Mouse (Mus musculus) lung, postnatal 0 days (tissue): ENCODE measurements around the gene Ankzf1. TPM values are rescaled to one million over a fixed set of nuclear protein-coding genes. Genes with fewer than 3 reads are reported as not detected.

Experiments used
- ATAC-seq: fragments of 200-750 bp; cut with Nextera tagmentation; 2 replicates; pipeline ENCODE4 v1.8.0; 2017; ENCODE audit warnings: moderate library complexity
- DNase-seq: peaks from one replicate; pipeline ENCODE4 v3.0.0-alpha.2; 2016; ENCODE audit warnings: low spot score
- H3K27ac ChIP-seq: fragments of 300-500 bp; sonication (generic); 2 replicates; pipeline ENCODE4 v1.5.1; 2014; ENCODE audit warnings: antibody characterized with exemption, mild to moderate bottlenecking, low read length, mixed read lengths
- H3K27me3 ChIP-seq: fragments of 300-500 bp; sonication (generic); replicated peaks from 2 replicates; pipeline ENCODE4 v1.6.1; 2014; ENCODE audit warnings: low read length, mixed read lengths; ENCODE audit not compliant: insufficient read depth
- H3K36me3 ChIP-seq: fragments of 300-500 bp; sonication (generic); 2 replicates; pipeline ENCODE4 v1.6.1; 2014; ENCODE audit warnings: low read length, mixed read lengths; ENCODE audit not compliant: insufficient read depth
- H3K4me1 ChIP-seq: fragments of 300-500 bp; sonication (generic); 2 replicates; pipeline ENCODE4 v1.6.1; 2014; ENCODE audit warnings: antibody characterized with exemption, low read depth, low read length, mixed read lengths; ENCODE audit not compliant: insufficient read depth
- H3K4me2 ChIP-seq: fragments of 300-500 bp; sonication (generic); replicated peaks from 2 replicates; pipeline ENCODE4 v1.6.1; 2014; ENCODE audit warnings: low read depth, mild to moderate bottlenecking, low read length, moderate library complexity, mixed read lengths
- H3K4me3 ChIP-seq: fragments of 300-500 bp; sonication (generic); 2 replicates; pipeline ENCODE4 v1.5.1; 2014; ENCODE audit warnings: low read depth, low read length
- H3K9ac ChIP-seq: fragments of 300-500 bp; sonication (generic); replicated peaks from 2 replicates; pipeline ENCODE4 v1.6.1; 2014; ENCODE audit warnings: low read depth, mild to moderate bottlenecking
- H3K9me3 ChIP-seq: fragments of 300-500 bp; sonication (generic); 2 replicates; pipeline ENCODE4 v1.6.1; 2016; ENCODE audit warnings: low read length, mixed read lengths
- CTCF ChIP-seq: IDR thresholded peaks from 2 replicates; pipeline ENCODE4 v1.5.1; 2016; ENCODE audit warnings: antibody characterized with exemption, mild to moderate bottlenecking
- EP300 ChIP-seq: IDR thresholded peaks from 2 replicates; pipeline ENCODE4 v1.6.1; 2016; ENCODE audit warnings: antibody characterized with exemption, mild to moderate bottlenecking, control low read depth
- WGBS: fragments of 180-500 bp; shearing (Covaris S2); extraction: QIAGEN DNeasy Blood & Tissue Kit; methylation state at CpG from one replicate; pipeline ENCODE4 v1.1.7; 2014; 5-methylcytosine and 5-hydroxymethylcytosine counted together
- polyA plus RNA-seq: library from polyadenylated mRNA; unstranded; fragments of >200 nt; fragmentation: Nextera tagmentation; extraction: Ambion mirVana; gene quantifications from 2 replicates; pipeline ENCODE4 v1.2.1, GENCODE M21; 2015

Ankzf1 gene
- 15.9 and 17.2 TPM in 2 replicates for polyA plus RNA-seq

DNA sequence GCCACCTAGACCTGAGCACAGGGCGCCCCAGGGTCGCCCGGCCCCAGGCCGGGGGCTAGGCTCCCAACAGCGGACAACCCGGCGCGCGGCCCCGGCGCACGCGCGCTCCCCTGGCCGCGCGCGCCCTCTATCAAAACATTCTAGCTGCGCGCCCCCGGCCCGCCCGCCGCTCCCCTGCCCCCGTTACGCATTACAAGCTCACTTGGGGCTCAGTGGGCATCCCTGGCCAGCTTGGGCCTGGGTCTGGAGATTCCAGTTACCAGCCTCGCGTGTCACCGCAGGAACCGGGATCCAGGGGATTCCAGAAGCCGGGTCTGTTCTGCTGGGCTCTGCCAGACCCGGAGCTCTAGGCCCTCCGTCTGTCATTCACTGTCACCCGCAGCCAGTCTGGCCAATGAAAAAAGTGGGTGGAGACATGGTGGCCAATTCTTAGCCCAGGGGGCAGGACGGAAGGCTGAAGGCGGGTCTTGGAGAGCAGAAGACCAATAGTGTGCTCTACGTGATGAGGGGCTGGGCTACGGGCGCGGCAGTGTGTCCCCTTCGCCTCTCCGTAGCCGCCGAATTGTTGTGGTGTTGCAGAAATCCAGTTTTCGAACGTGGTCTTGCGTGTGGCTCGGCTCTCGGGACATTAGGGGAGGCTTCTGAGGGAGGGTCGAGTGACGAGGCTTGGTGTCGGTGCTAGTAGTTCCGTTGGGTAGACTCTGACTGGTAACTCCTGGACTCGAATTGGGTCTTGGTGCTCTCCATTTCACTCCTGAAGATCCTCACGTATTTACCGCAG, at the start of gene Ankzf1, which contains the start of gene Atg9a:
Gene Ankzf1, plus strand, starts transcription at position 530 of the 781 bp plus-strand sequence.
Gene Atg9a, minus strand, starts transcription at position 575 of the 781 bp plus-strand sequence.
- Histone ChIP-seq H3K4me3 (peak within 1 kb of the TSS; percentile 88), H3K4me2 (peak within 1 kb of the TSS; percentile 67), H3K36me3 (peaks cover 13% of the 10 kb centered on the region; the same call in 1 of the 2 replicates), H3K27me3 (no peaks in the 10 kb centered on the region), H3K27ac (peak within 1 kb of the TSS; percentile 94), H3K9ac (peak within 1 kb of the TSS; percentile 96), H3K9me3 (no peaks in the 10 kb centered on the region), H3K4me1 (peaks cover 10% of the 10 kb centered on the region; the same call in 1 of the 2 replicates)
- WGBS: 1% methylated on average over 55 of the region's 56 CpGs
- ATAC-seq (peak; percentile 99), DNase-seq (peak; percentile 100)
- TF ChIP-seq EP300 (peak; percentile 53; the same call in 1 of the 2 replicates), CTCF (peak; percentile 17; the same call in 1 of the 2 replicates)

DNA sequence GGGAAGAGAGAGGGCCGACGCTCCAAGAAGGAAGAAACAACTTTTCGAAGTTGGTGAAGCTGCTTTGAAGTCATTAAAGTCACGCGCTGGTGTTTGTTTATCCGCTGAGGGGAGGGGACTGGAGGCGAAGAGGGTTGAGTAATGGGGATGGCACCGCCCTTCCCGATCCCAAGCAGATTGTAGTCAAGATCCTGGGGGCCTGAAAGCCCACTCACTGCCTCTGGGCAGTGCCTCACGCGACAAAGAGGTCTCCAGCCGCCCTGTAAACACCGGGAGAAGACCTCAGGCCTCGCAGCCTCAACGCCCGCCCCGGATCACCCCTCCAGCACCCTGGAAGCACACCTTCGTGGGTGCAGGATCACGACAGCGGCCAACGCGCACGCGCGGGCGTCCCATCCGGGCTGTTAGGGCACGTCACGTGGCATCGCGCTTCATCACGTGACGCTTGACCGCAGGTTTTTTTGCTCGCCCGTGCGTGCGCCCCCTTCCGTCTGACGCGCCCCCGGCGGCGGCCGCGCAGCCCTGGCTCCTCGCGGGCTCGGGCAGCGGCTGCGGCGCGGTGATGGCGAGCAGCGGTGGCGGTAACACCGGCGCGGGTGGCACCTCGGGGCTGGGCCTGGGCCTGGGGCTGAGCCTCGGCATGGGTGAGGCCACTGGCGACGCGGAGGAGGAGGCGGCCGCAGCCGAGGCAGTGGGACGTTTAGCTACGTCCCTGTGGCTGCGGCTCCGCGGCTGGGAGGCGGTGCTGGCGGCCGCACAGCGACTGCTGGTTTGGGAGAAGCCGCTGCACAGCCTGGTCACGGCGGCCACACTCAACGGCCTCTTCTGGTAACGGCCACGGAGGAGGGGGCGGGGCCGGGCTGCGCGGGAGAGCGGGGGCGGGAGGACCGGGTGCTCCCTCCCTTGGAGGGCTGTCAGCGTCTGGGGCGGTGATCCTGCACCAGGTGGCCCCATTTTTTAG, 49.4 kb upstream of the Ankzf1 start, which contains the start of the genes Cnppd1 and Retreg2:
Gene Cnppd1, minus strand, starts transcription at position 411 of the 961 bp plus-strand sequence.
Gene Retreg2, plus strand, starts transcription at position 478 of the 961 bp plus-strand sequence.
- peak; percentile 60 for TF ChIP-seq EP300
- TF ChIP-seq CTCF: peak; percentile 74
- WGBS: 1% methylated on average over 64 of the region's 91 CpGs
- Histone ChIP-seq H3K4me1 (peaks cover 4% of the 10 kb centered on the region; the same call in 1 of the 2 replicates), H3K4me3 (peak within 1 kb of the TSS; percentile 81), H3K9me3 (no peaks in the 10 kb centered on the region), H3K9ac (peak within 1 kb of the TSS; percentile 77), H3K27ac (peak within 1 kb of the TSS; percentile 98), H3K27me3 (no peaks in the 10 kb centered on the region), H3K36me3 (peaks cover 20% of the 10 kb centered on the region; the same call in 1 of the 2 replicates), H3K4me2 (peak within 1 kb of the TSS; percentile 89)
- peak; percentile 97 for DNase-seq
- ATAC-seq: peak; percentile 90

GRCm38 (mm10) chr1:75145589-75145988, 46.4 kb upstream of the Ankzf1 start:
- H3K4me1 ChIP-seq: peaks cover 4% of the 10 kb centered on the region; the same call in 1 of the 2 replicates
- H3K4me2 ChIP-seq: no peak overlapping the region
- DNase-seq (no peak), ATAC-seq (no peak)
- TF ChIP-seq CTCF (no peak), EP300 (no peak)
- no peak overlapping the region for H3K9ac ChIP-seq
- H3K27me3 ChIP-seq: no peaks in the 10 kb centered on the region
- no peak overlapping the region for H3K27ac ChIP-seq
- no peak overlapping the region for H3K4me3 ChIP-seq
- no peaks in the 10 kb centered on the region for H3K9me3 ChIP-seq
- H3K36me3 ChIP-seq: peaks cover 15% of the 10 kb centered on the region
- 96% methylated on average over 3 of the region's 3 CpGs for WGBS

DNA sequence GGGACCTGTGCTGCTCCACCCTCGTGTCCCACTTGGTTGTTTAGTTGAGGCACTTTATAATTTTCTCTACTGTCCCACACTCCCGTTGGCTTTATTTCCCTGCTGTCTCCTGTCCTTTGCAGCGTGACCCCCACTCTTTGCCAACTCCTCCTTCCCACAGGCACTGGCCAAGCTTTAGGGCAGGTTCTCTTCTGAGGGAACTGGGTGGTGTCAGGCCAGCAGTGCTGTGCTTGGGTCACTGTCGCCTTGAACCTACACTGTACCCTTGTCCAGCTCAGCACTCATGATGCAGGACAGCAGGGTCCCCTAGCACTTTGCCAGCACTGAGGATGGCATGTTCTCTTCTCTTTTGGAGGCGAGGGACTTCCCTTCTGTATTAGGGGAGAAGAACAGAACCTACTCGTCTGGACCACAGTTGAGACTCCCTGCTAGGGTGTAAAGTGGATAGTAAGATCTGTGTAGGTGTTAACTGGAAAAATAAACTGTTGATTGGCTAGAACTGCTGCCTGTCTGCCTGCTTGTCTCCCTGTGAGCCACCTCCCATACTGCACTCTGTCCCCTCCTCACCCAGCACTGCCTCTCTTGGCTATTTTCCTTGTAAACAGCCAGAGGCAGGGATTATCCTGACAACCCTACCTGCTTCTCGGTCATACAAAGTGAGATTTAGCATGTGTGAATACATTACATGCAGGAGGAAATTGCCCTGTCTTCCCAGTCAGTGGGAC, 44.4 kb upstream of the Ankzf1 start:
- no peak overlapping the region for H3K4me3 ChIP-seq
- peaks cover 4% of the 10 kb centered on the region; the same call in 1 of the 2 replicates for H3K4me1 ChIP-seq
- no peaks in the 10 kb centered on the region for H3K9me3 ChIP-seq
- ATAC-seq: no peak
- WGBS: 79% methylated on average over 7 of the region's 7 CpGs
- TF ChIP-seq CTCF: no peak
- TF ChIP-seq EP300: no peak
- no peak overlapping the region for H3K9ac ChIP-seq
- no peak for DNase-seq
- H3K27me3 ChIP-seq: no peaks in the 10 kb centered on the region
- H3K4me2 ChIP-seq: no peak overlapping the region
- no peak overlapping the region for H3K27ac ChIP-seq
- H3K36me3 ChIP-seq: peaks cover 15% of the 10 kb centered on the region

GRCm38 (mm10) chr1:75148727-75149126, 43.2 kb upstream of the Ankzf1 start:
- Histone ChIP-seq H3K4me1 (no peaks in the 10 kb centered on the region), H3K9ac (no peak overlapping the region), H3K27me3 (no peaks in the 10 kb centered on the region), H3K4me2 (no peak overlapping the region), H3K9me3 (no peaks in the 10 kb centered on the region), H3K4me3 (no peak overlapping the region), H3K36me3 (peaks cover 15% of the 10 kb centered on the region), H3K27ac (no peak overlapping the region)
- TF ChIP-seq CTCF: no peak
- no peak for TF ChIP-seq EP300
- ATAC-seq (no peak), DNase-seq (no peak)
- WGBS: 83% methylated on average over 4 of the region's 4 CpGs
